Mouse (Mus musculus) retina, postnatal 1 day (tissue): ENCODE data around the gene Gata3.
A peak's percentile ranks its signal among the peaks of the same experiment; 100 is the strongest.

Source experiments
- DNase-seq: peaks from one replicate; pipeline ENCODE4 v3.0.0-alpha.2; 2012

The Gata3 gene

DNA sequence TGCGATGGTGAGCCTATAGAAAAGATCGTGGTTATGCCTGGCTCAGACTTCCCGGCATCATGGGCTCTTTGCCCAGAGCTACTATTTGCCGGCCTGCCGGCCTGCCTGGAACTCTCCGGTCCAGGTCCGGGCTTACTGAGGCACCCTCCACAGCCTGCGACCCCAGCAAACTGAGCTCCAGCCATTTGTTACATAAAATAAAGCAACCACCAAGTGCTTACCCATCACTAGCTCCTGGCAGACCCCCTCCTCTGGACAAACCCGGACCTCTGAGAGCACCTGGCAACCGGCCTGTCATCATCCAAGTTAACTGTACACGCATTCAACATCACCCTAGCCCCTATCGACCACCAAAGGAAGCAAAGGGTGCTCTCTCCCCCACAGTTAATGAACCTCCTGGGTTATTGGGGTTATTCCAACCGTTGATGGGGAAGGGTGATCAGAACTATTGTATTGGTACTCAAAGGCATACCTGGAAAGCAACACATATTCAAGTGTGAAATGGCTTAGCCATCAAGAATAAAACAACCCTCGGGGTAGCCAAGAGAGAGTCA is 4.5 kb downstream of the Gata3 start:
- peak; percentile 6 for DNase-seq

- peak; percentile 4 for DNase-seq
These were observed 5.2 kb downstream of the Gata3 start for GRCm38 (mm10) chr2:9884533-9885216.

- peak; percentile 9 for DNase-seq
These were observed 5.9 kb downstream of the Gata3 start for GRCm38 (mm10) chr2:9883803-9884532.

GRCm38 (mm10) chr2:9882926-9883802 is 6.7 kb downstream of the Gata3 start:
- peak; percentile 80 for DNase-seq

- peak; percentile 36 for DNase-seq
These were observed 7.4 kb downstream of the Gata3 start for GRCm38 (mm10) chr2:9882371-9882925.

DNA sequence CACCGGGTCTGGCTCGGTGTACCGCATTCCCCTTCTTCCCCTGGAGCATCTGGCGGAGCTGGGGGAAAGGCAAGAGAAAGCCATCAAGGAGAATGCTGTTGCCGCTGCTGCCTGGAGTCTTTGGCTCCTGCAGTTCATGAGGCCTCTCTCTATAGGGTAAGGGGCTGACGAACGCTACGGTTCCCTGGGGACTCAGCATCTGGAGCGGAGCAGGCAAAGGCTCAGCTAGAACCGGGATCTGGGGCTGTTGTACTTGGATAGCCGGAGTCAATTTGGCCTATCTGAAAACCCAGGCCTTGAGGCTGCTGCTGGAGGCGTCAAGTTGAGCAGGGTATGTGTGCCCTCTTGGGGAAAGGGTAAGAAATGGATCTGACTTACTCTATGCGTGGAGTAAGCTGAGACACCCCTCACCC is 8.2 kb downstream of the Gata3 start:
- DNase-seq = peak; percentile 25

DNA sequence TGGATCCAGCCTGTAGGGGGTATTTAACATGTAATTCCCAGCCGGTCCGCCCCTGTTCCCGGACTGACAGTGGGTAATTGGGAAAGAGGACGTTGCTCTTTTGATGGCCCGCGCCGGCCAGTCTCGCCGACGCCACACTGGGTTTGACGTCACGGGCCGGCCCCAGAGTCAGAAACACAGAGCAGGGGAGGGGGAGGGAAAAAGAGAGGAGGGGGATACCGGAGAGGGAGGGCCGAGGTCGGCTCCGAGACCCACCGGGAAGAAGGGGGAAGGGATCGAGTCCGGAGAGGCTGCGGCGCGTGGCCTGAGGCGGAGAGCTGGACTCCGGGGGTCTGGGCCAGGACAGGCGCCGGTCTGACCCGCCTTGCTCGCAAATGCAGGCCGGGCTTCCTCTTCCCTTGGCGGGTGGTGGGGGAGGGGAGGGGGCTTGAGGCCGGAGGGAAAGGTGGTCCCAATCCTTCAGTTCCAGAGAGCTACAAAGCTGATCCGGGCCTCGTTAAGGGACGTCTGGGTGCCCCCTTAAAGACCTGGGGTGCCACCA is 8.7 kb downstream of the Gata3 start, which contains the start of gene 4930412O13Rik:
Gene 4930412O13Rik, plus strand, starts transcription at position 202 of the 541 bp plus-strand sequence.
- DNase-seq = peak; percentile 62

DNA sequence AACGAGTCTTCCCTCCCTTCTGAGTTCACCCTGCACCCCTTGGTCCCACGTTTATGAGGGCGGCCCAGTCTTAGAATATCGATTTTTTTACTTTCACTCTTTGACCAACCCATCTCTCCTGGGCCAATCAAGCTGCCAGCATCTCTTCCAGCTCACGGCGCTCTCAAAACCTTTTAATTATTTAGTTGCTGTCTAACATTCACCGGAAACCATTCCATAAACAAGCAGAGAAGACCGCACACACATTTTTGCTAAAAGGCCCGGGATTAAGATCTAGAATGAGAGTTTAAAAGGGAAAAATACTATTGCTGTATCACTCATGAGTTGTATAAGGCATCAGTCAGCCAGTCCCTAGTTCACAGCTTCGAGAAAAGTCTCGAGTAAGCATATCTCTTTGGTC is 9.6 kb downstream of the Gata3 start:
- DNase-seq = no peak

GRCm38 (mm10) chr2:9879493-9879892 is 10.3 kb downstream of the Gata3 start:
- DNase-seq = peak; percentile 94

- DNase-seq = no peak
These were observed 10.7 kb downstream of the Gata3 start for GRCm38 (mm10) chr2:9879092-9879491.

GRCm38 (mm10) chr2:9878564-9879081 is 11.2 kb downstream of the Gata3 start:
- peak; percentile 63 for DNase-seq

- no peak for DNase-seq
These were observed 11.8 kb downstream of the Gata3 start for GRCm38 (mm10) chr2:9877966-9878563.

DNA sequence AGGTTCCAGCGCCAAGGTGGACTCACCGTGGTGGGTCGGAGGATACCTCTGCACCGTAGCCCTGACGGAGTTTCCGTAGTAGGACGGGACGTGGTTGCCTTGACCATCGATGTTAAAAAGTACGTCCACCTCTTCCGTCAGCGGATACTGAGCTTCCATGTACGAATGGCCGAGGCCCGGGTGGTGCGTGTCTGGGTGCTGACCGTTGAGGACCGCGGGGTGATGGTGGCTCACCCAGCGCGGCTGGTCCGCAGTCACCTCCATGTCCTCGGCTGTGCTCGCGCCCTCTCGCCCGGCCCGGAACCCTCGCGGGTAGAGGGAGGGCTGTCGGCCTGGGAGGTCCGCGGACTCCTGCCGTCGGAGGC is 12.5 kb downstream of the Gata3 start:
- DNase-seq = peak; percentile 28

- DNase-seq = peak; percentile 22
These were observed 13.1 kb downstream of the Gata3 start for GRCm38 (mm10) chr2:9876621-9877325.

DNA sequence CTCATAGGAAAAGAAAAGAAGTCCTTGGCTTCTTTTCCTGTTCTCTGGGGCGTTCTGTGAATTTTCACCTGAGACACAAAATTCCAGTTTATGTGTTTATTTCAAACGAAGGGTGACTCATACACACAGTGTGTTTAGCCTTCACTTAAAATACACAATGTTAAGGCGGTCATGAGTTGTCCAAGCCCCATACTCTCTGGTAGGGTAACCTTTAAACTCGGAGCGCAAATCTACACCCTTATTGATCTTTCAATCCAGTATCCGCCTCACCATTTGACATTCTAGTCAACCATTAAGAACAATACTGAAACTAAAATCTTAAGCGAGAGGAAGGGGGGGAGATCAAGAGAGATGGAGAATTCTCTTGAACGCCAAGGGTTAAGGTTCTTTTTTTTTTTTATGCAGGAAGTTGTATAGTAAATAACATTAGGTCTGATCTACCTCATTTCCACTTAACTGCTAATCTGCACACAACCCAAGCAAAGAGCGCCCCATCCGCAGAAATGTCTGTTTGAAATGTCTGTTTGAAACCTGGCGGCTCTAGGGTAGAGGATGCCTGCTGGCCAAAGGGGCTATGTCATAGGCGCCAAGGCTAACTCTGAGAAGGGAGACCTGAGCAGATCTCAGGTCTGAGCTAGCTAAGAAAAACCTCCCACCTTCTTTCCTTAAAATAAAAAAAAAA is 14.0 kb downstream of the Gata3 start:
- peak; percentile 11 for DNase-seq

DNA sequence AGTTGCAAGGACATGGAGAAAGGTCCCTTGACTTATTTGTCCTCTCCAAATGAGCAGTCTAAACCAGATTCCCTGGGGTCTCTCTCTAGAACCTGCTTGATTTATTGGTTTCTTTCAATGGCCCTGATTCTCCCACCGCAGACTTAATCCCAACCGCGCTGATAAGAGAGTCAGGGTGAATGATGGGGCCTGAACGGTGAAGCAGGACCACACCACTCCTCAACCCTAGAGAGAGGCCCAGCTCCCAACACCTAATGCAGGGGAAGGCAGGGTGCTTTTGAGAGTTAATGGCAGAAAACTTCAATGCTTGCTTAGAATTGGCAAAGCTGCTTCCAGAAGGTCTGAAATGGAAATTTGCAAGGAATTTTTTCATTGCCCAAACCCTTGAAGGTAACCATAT is 14.6 kb downstream of the Gata3 start:
- DNase-seq = no peak

- peak; percentile 11 for DNase-seq
These were observed 15.2 kb downstream of the Gata3 start for GRCm38 (mm10) chr2:9874467-9875219.

DNA sequence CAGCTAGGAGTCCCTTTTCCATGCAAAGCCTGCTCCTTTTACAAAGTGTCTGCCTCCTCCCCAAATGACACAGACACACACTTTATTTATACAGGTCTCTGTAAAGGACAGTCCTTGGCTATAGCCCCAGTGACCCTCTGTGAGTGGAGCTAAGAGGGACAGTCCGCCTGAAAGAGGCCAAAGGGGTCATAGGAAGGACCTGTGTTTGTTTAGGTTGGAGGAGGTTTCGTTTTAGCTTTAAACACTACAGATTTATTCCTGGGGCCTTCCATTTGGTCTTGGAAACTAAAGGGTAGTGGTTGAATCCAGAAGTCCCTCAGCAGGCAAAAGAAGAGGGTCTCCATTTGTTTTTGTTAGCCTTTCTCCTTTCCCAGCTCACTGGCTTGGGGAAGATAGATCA is 16.1 kb downstream of the Gata3 start:
- no peak for DNase-seq

DNA sequence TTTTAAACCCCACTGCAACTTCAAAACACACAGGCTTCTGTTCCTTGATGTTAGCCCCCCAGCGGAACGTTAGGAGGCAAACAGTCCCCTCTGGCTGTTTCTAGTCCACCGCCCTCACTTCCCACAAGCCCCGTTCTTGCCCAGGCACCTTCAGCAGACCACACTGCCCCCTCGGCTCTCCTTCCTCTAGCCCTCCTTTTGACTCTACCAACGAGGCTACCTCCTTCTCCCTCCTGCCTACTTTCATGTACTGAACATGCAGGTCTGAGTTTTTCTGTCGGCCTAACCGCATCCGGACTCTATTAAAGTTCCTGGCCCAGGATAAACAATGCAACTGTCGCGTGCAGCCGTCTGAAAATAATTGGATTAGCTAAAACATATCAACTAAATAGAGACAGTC is 17.2 kb downstream of the Gata3 start:
- peak; percentile 84 for DNase-seq

DNA sequence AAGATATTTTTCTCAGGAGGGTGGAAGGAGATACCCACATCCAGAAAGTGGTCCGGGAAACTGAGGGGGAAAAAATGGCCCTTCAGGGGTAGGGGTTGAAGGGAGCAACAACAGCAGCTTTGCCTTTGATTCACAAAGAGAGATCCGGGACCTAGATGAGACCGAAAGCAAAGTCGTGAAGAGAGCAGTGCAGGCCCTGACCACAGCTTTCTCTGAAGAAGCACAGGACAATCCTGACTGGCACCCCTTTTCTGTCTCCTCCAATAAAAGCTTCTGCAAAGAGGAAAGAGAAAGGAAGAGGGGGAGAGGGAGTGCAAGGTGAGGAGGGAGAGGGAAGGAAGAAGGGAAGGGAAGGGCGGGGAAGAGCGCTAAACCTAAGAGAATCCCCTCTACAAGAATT is 18.0 kb downstream of the Gata3 start:
- no peak for DNase-seq
